Mouse (Mus musculus): Measurements from ENCODE around the gene Efna5.

DNA sequence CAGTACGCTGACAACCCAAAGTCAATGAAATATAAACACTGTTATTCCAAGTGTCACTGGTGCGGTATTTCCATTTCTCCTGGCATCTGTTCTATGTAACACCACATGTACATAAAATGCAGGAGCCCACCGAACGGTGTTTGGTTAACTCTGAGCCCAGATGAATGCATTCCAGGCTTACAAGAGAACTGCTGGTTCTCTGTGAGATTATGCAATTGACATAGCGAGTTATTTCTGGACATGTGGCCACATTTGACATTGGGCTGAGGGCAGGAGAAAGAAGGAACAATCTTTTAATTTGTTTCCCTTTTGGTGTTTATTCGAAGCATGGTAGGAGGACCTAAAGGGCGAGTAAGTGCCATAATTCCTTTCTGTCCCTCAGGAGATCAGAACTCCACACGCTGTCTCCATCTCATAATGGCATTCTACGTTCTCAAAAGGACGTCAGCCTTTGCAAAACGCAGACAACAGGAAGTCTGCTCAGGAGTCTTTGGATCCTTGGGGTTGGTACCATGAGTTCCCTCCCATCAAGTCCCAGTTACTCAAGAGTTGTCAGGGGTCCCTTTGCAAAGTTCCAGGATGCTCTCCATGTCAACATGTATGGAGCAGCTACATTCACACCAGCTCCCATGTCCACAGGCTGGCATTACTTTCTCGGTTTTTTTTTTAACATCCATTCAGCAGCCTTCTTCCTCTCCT lies 238.5 kb downstream of the Efna5 start:
- TF ChIP-seq USF1 (IDR thresholded peaks at IDR 0.05; ENCODE audit: low read depth) (no peak), CEBPB (IDR thresholded peaks at IDR 0.05; ENCODE audit: insufficient read depth, poor library complexity, severe bottlenecking) (0 out of 2 replicates have a peak, but pooled peaks have one; percentile 11), POLR2A (IDR thresholded peaks at IDR 0.05; ENCODE audit: insufficient read length, low read depth) (no peak), TCF12 (IDR thresholded peaks at IDR 0.05; ENCODE audit: insufficient read depth, poor library complexity, severe bottlenecking) (no peak), MAX (IDR thresholded peaks at IDR 0.05; ENCODE audit: low read depth) (no peak), MYOD1 (IDR thresholded peaks at IDR 0.05; ENCODE audit: control insufficient read depth in 1 of 3, insufficient read length in 2 of 3, low read depth in 2 of 3) (no peak), POLR2AphosphoS2 (IDR thresholded peaks at IDR 0.05; ENCODE audit: insufficient read length, low read depth) (no peak), E2F4 (IDR thresholded peaks at IDR 0.05; ENCODE audit: insufficient read depth) (no peak), REST (IDR thresholded peaks at IDR 0.05; ENCODE audit: insufficient read depth, insufficient read length) (no peak), TCF3 (IDR thresholded peaks at IDR 0.05; ENCODE audit: insufficient read length, low read depth) (no peak), MYOG (IDR thresholded peaks at IDR 0.05; ENCODE audit: control insufficient read depth in 1 of 3, insufficient read depth in 1 of 3, insufficient read length in 2 of 3, low read depth in 2 of 3) (no peak)
